Mouse (Mus musculus) frontal cortex, adult 2 months (tissue): ENCODE results near the gene Nt5c3b. TPM values are rescaled to one million over a fixed set of nuclear protein-coding genes. Genes with fewer than 3 reads are reported as not detected.

ENCODE experiments used
- DNase-seq, 2 experiments: peaks; one replicate each; pipeline ENCODE4 v3.0.0; 2022; ENCODE audit warnings: low spot score in 1 of 2; ENCODE audit errors: extremely low spot score in 1 of 2
- polyA plus RNA-seq: library from polyadenylated mRNA; depleted of rRNA; stranded (reverse); fragments of >200 nt; gene quantifications from 2 replicates; pipeline ENCODE4 v1.2.3, GENCODE M21; 2012

Gene Nt5c3b
- polyA plus RNA-seq, 1 experiment: 77.3 TPM

GRCm38 (mm10) chr11:100400842-100401241, 40.8 kb downstream of the Nt5c3b start:
- no peak for DNase-seq

- no peak for DNase-seq
Measured at GRCm38 (mm10) chr11:100399727-100400538, 41.7 kb downstream of the Nt5c3b start.

GRCm38 (mm10) chr11:100399320-100399719, 42.3 kb downstream of the Nt5c3b start:
- DNase-seq: no peak

GRCm38 (mm10) chr11:100398517-100398916, 43.1 kb downstream of the Nt5c3b start:
- no peak for DNase-seq

GRCm38 (mm10) chr11:100397600-100398389, 43.8 kb downstream of the Nt5c3b start, which contains the start of gene Jup:
Gene Jup, minus strand, starts transcription at chr11:100397763.
- DNase-seq: peak; percentile 99

GRCm38 (mm10) chr11:100396886-100397599, 44.6 kb downstream of the Nt5c3b start:
- peak in 1 of 2 experiments; percentile 39 for DNase-seq

GRCm38 (mm10) chr11:100395861-100396631, 45.6 kb downstream of the Nt5c3b start:
- peak in 1 of 2 experiments; percentile 48 for DNase-seq

GRCm38 (mm10) chr11:100395200-100395599, 46.4 kb downstream of the Nt5c3b start:
- DNase-seq: no peak

GRCm38 (mm10) chr11:100394353-100395074, 47.1 kb downstream of the Nt5c3b start:
- DNase-seq: no peak

GRCm38 (mm10) chr11:100393733-100394132, 47.9 kb downstream of the Nt5c3b start:
- DNase-seq: peak in 1 of 2 experiments; percentile 55

- peak in 1 of 2 experiments; percentile 48 for DNase-seq
Measured at GRCm38 (mm10) chr11:100392958-100393357, 48.6 kb downstream of the Nt5c3b start.

GRCm38 (mm10) chr11:100391884-100392345, 49.7 kb downstream of the Nt5c3b start:
- DNase-seq: no peak

GRCm38 (mm10) chr11:100391081-100391883, 50.3 kb downstream of the Nt5c3b start:
- DNase-seq: peak in 1 of 2 experiments; percentile 43

- DNase-seq: no peak
Measured at GRCm38 (mm10) chr11:100389931-100390445, 51.6 kb downstream of the Nt5c3b start.

GRCm38 (mm10) chr11:100388588-100388987, 53.0 kb downstream of the Nt5c3b start:
- DNase-seq: peak in 1 of 2 experiments; percentile 27

- DNase-seq: peak in 1 of 2 experiments; percentile 64
Measured at GRCm38 (mm10) chr11:100387589-100388375, 53.8 kb downstream of the Nt5c3b start.

- no peak for DNase-seq
Measured at GRCm38 (mm10) chr11:100387111-100387510, 54.5 kb downstream of the Nt5c3b start.
